In genomic region chr3:68283595-68283991, GRCm38 (mm10) we compare ENCODE assay signal across 14 mouse cellular contexts.
DNase-seq lines count a peak whose midpoint lies in the region; ATAC-seq and TF ChIP-seq lines count a peak whose summit lies in the region.
"Had no signal": no experiment of that assay in that cellular context is flagged by ENCODE, and none has a peak within 500 bp of the region (broad histone marks: within the 10 kb centered on the region; RNA-seq: fewer than 3 reads in every experiment).

No protein-coding gene starts in this region.

- no peak overlapping the region for H3K9ac ChIP-seq in kidney, postnatal 0 days (ENCODE audit: low read depth, low read length)
- no peak overlapping the region for H3K9ac ChIP-seq in forebrain, embryonic 15.5 days (replicated peaks)
- H3K9ac ChIP-seq in intestine, postnatal 0 days (ENCODE audit: low read depth, low read length), result no peak overlapping the region
- no peak overlapping the region for H3K9ac ChIP-seq in neural tube, embryonic 12.5 days
- H3K9ac ChIP-seq: heart, embryonic 13.5 days; liver, embryonic 14.5 days had no signal

- H3K27ac ChIP-seq in kidney, postnatal 0 days, result no peak overlapping the region
- H3K27ac ChIP-seq in forebrain, embryonic 15.5 days (replicated peaks), result peak overlapping the region; percentile 60
- no peak overlapping the region for H3K27ac ChIP-seq in intestine, postnatal 0 days (ENCODE audit: low read depth, low read length)
- no peak overlapping the region for H3K27ac ChIP-seq in neural tube, embryonic 12.5 days
- H3K27ac ChIP-seq: heart, embryonic 13.5 days; liver, embryonic 14.5 days had no signal

- no peak for ATAC-seq in kidney, postnatal 0 days (replicated peaks; ENCODE audit: low FRiP score, low read depth)
- peak; percentile 26; the same call in 1 of the 2 replicates for ATAC-seq in forebrain, embryonic 15.5 days (replicated peaks)
- ATAC-seq in intestine, postnatal 0 days, result no peak
- ATAC-seq in neural tube, embryonic 12.5 days (ENCODE audit: low FRiP score, low read depth), result peak; percentile 64

- WGBS in kidney, postnatal 0 days, result 41% methylated on average over 10 of the region's 10 CpGs
- WGBS in forebrain, embryonic 15.5 days, result 25% methylated on average over 10 of the region's 10 CpGs
- WGBS in intestine, postnatal 0 days, result 60% methylated on average over 10 of the region's 10 CpGs
- 25% methylated on average over 10 of the region's 10 CpGs for WGBS in neural tube, embryonic 12.5 days

- intact Hi-C loops in heart, postnatal 36 days (cut with DNase I), result no loop called here

- H3K9me3 ChIP-seq in kidney, postnatal 0 days (replicated peaks; ENCODE audit: low read length), result no peaks in the 10 kb centered on the region
- H3K9me3 ChIP-seq in forebrain, embryonic 15.5 days, result no peaks in the 10 kb centered on the region
- H3K9me3 ChIP-seq in intestine, postnatal 0 days (ENCODE audit: control insufficient read depth), result no peaks in the 10 kb centered on the region
- H3K9me3 ChIP-seq in neural tube, embryonic 12.5 days, result no peaks in the 10 kb centered on the region
- H3K9me3 ChIP-seq: heart, embryonic 13.5 days had no signal

- no peaks in the 10 kb centered on the region for H3K36me3 ChIP-seq in kidney, postnatal 0 days (ENCODE audit: insufficient read depth, low read length)
- no peaks in the 10 kb centered on the region for H3K36me3 ChIP-seq in forebrain, embryonic 15.5 days
- H3K36me3 ChIP-seq in intestine, postnatal 0 days (ENCODE audit: control insufficient read depth, insufficient read depth), result no peaks in the 10 kb centered on the region
- no peaks in the 10 kb centered on the region for H3K36me3 ChIP-seq in neural tube, embryonic 12.5 days
- H3K36me3 ChIP-seq: heart, embryonic 13.5 days had no signal

- H3K4me3 ChIP-seq in kidney, postnatal 0 days (replicated peaks; ENCODE audit: low read depth, low read length), result no peak overlapping the region
- no peak overlapping the region for H3K4me3 ChIP-seq in forebrain, embryonic 15.5 days
- H3K4me3 ChIP-seq in intestine, postnatal 0 days (ENCODE audit: low read depth, low read length), result no peak overlapping the region
- no peak overlapping the region for H3K4me3 ChIP-seq in neural tube, embryonic 12.5 days
- H3K4me3 ChIP-seq: heart, embryonic 13.5 days; myocyte had no signal

- H3K4me2 ChIP-seq in kidney, postnatal 0 days (ENCODE audit: low read length), result 0 out of 2 replicates have a peak overlapping the region, but pooled peaks have one; percentile 19
- peak overlapping the region; percentile 6; the same call in 1 of the 2 replicates for H3K4me2 ChIP-seq in forebrain, embryonic 15.5 days (replicated peaks)
- H3K4me2 ChIP-seq in intestine, postnatal 0 days (replicated peaks; ENCODE audit: low read depth), result peak overlapping the region; percentile 21; the same call in 1 of the 2 replicates
- peak overlapping the region; percentile 44 for H3K4me2 ChIP-seq in neural tube, embryonic 12.5 days (replicated peaks)
- H3K4me2 ChIP-seq: heart, embryonic 13.5 days had no signal

- H3K4me1 ChIP-seq in kidney, postnatal 0 days (replicated peaks; ENCODE audit: insufficient read depth, low read length), result no peaks in the 10 kb centered on the region
- peaks cover 15% of the 10 kb centered on the region for H3K4me1 ChIP-seq in forebrain, embryonic 15.5 days
- H3K4me1 ChIP-seq in intestine, postnatal 0 days (replicated peaks; ENCODE audit: control insufficient read depth, insufficient read depth, low read length), result no peaks in the 10 kb centered on the region
- peaks cover 9% of the 10 kb centered on the region for H3K4me1 ChIP-seq in neural tube, embryonic 12.5 days
- H3K4me1 ChIP-seq: heart, embryonic 13.5 days had no signal

- peak; percentile 27 for DNase-seq in kidney, postnatal 0 days (ENCODE audit: low spot score)
- no peak for DNase-seq in kidney, adult 9 months
- DNase-seq in c-Kit-positive CD71-positive TER-119-positive erythroid progenitor cells, embryonic 14.5 days (ENCODE audit: low spot score), result no peak
- DNase-seq in thymus, postnatal 36 days, result no peak
- DNase-seq in heart, postnatal 36 days, result no peak
- DNase-seq: kidney, adult 8-10 months; thymus, postnatal 14 days had no signal

- no peak for TF ChIP-seq CTCF in kidney, postnatal 0 days (IDR thresholded peaks at IDR 0.05; ENCODE audit: low read depth)
- TF ChIP-seq CTCF in intestine, postnatal 0 days (IDR thresholded peaks at IDR 0.05; ENCODE audit: low read depth), result no peak

- H3K27me3 ChIP-seq in kidney, postnatal 0 days (ENCODE audit: insufficient read depth, low read length), result no peaks in the 10 kb centered on the region
- no peaks in the 10 kb centered on the region for H3K27me3 ChIP-seq in forebrain, embryonic 15.5 days
- no peaks in the 10 kb centered on the region for H3K27me3 ChIP-seq in intestine, postnatal 0 days (replicated peaks; ENCODE audit: control insufficient read depth, insufficient read depth, low read length)
- H3K27me3 ChIP-seq in neural tube, embryonic 12.5 days (replicated peaks), result no peaks in the 10 kb centered on the region
- H3K27me3 ChIP-seq: CH12.LX; heart, embryonic 13.5 days had no signal

Comparison
In these comparisons a context has a peak if more than half of its experiments do, and no peak if none do; other contexts are left out.
1. ATAC-seq: peak in forebrain, embryonic 15.5 days (single experiment) and neural tube, embryonic 12.5 days (single experiment); none in kidney, postnatal 0 days (single experiment) and intestine, postnatal 0 days (single experiment).
2. Peak in every context shown above with its lines, with median percentiles within 50 percentile points of each other: H3K4me2 ChIP-seq.